Mouse (Mus musculus): ENCODE results near the gene Cxcl15. TPM values are rescaled to one million over a fixed set of nuclear protein-coding genes. Genes with fewer than 3 reads are reported as not detected.

Gene Cxcl15
- polyA plus RNA-seq (2017; shearing (Covaris generic)): not detected

DNA sequence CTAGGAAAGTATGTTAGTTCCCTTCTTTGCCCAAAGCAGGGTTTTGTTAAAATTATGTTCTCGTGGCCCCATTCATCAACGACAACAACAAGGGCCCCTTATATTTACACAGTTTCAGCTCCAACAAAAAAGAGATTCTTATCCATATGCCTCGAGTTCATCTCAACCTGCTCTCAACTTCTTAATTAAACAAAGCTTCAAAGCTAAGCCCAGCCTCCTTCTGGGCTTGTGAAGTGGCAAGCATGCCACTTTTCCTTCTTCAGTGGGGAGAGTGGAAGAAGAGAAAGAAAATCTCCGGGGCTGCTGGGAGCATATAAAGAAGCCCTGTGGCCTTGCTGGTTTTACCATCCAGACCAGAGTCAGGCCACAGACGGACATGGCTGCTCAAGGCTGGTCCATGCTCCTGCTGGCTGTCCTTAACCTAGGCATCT, at the start of gene Cxcl15:
Cxcl15 (plus strand) TSS at position 340 of the 431 bp plus-strand sequence.

DNA sequence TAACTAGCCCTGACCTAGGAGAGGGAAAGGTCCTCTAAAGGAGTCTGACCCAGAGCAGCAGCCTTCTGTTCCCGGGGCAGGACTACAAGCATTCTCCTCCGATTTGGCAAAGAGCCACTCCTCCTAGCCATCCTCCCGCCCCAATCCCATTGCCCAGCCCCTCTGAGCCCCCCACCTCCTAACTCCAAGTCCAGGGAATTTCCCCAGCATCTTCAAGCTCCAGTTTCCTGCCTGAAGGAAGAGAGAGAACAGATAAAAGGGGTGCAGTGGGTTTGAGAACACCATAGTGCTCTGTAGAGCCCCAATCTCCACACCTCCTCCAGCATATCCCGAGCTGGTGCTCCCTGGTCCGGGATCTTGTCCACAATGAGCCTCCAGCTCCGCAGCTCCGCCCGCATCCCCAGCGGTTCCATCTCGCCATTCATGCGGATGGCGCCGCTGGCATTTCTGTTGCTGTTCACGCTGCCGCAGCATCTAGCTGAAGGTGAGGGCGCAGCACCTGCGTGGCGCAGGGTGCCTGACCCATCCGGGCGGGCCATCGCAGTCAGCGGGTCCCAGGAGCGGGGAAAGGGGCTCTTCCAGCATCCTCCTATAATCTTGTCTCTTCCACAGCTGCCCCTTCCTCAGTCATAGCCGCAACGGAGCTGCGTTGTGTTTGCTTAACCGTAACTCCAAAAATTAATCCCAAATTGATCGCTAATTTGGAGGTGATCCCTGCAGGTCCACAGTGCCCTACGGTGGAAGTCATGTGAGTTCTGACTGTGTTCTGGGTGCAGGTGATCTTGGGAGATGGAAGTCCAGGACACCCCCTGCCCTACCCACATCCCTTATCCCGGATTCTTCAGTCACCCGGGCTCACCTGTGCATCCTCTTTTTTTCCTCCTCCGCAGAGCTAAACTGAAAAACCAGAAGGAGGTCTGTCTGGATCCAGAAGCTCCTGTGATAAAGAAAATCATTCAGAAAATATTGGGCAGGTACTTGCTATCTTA, 35.0 kb upstream of the Cxcl15 start, which contains the start of gene Cxcl5:
Cxcl5 (plus strand) TSS at position 284 of the 989 bp plus-strand sequence.

GRCm38 (mm10) chr5:90768218-90768617, 26.1 kb upstream of the Cxcl15 start, which contains the start of gene Ppbp:
Ppbp (plus strand) TSS chr5:90768518.

DNA sequence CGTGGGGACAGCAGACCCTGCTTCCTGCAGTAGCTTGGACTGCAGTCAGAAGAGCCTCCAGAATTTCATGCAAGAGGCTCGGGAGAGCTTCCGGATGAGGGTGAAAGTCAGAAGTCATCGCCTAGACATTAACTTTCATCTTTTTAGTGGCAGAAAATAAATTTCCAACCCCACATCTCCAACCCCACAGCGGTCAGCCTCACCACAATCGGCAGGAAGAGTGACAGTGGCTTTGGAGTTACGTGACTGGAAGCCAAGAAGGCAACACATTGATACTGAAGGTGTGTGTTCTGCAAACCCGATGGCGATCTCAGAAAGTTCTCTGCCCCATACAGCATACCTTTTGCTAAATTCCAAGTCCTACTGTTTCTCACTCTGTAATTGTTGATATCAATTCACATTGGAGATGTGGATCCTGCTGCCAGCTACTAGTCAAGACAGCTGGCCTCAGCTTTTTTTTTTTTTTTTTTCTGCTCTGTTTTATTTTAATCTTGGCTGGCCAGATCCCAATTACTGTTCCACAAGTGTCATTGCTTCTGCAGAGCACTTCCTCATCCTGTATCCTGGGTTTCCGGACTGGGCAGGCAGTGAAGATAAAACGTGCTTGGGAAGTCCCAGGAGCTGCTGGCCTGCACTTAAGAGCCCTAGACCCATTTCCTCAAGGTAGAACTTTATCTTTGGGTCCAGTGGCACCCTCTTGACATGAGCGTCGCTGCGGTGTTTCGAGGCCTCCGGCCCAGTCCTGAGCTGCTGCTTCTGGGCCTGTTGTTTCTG, 22.3 kb upstream of the Cxcl15 start, which contains the start of gene Pf4:
Pf4 (plus strand) TSS at position 556 of the 774 bp plus-strand sequence.

GRCm38 (mm10) chr5:90785659-90786588, 8.4 kb upstream of the Cxcl15 start, which contains the start of gene Cxcl3:
Cxcl3 (plus strand) TSS chr5:90786103.

Other genes with a start within 250 kb of the Cxcl15 start
- gene 5830473C10Rik, start 233.4 kb upstream of the Cxcl15 start, polyA plus RNA-seq (2017; shearing (Covaris generic)): not detected
- gene Rassf6, start 153.9 kb upstream of the Cxcl15 start, polyA plus RNA-seq (2017; shearing (Covaris generic)): 0.48 TPM
- not detected for gene Cxcl5, start 35.2 kb upstream of the Cxcl15 start, polyA plus RNA-seq (2017; shearing (Covaris generic))
- 0.22 TPM for gene Ppbp, start 26.0 kb upstream of the Cxcl15 start, polyA plus RNA-seq (2017; shearing (Covaris generic))
- gene Pf4, start 22.1 kb upstream of the Cxcl15 start, polyA plus RNA-seq (2017; shearing (Covaris generic)): not detected
- gene Cxcl3, start 8.4 kb upstream of the Cxcl15 start, polyA plus RNA-seq (2017; shearing (Covaris generic)): 0.38 TPM
- gene Cxcl1, start 96.7 kb downstream of the Cxcl15 start, polyA plus RNA-seq (2017; shearing (Covaris generic)): not detected
- gene Cxcl2, start 109.3 kb downstream of the Cxcl15 start, polyA plus RNA-seq (2017; shearing (Covaris generic)): 0.87 TPM
- 16.6 TPM for gene Mthfd2l, start 136.6 kb downstream of the Cxcl15 start, polyA plus RNA-seq (2017; shearing (Covaris generic))
- gene Epgn, start 232.9 kb downstream of the Cxcl15 start, polyA plus RNA-seq (2017; shearing (Covaris generic)): not detected